Mouse (Mus musculus) granulocyte monocyte progenitor cell, adult 5-6 weeks (primary cell): ENCODE data around the gene Gm17455. TPM values are rescaled to one million over a fixed set of nuclear protein-coding genes. Genes with fewer than 3 reads are reported as not detected.

Experiments
- ATAC-seq: replicated peaks from 2 replicates; pipeline ENCODE4 v1.8.0; 2016; ENCODE audit warnings: mild to moderate bottlenecking, moderate TSS enrichment, inconsistent platforms; ENCODE audit not compliant: poor library complexity, severe bottlenecking
- total RNA-seq, 2 experiments: library from RNA; stranded (forward) in 1 of 2; stranded (reverse) in 1 of 2; fragments of 200-712, 200-1000 nt in 1 of 2; fragments of >200 nt in 1 of 2; fragmentation: Nextera tagmentation in 1 of 2; gene quantifications; 2 replicates each; pipeline ENCODE4 v1.2.3; 2014 to 2017

The Gm17455 gene
- total RNA-seq (2014; fragmentation: Nextera tagmentation) (not detected in 2 replicates), total RNA-seq (2017) (not detected in 2 replicates)

GRCm38 (mm10) chr10:60399449-60399848 is at the start of gene Gm17455:
Gene Gm17455 (plus strand): TSS chr10:60399726.
- ATAC-seq: no peak

- no peak for ATAC-seq
These were observed 49.3 kb upstream of the Gm17455 start for GRCm38 (mm10) chr10:60350077-60350804.

GRCm38 (mm10) chr10:60350805-60351167 is 48.7 kb upstream of the Gm17455 start:
- ATAC-seq: no peak

- no peak for ATAC-seq
These were observed 48.3 kb upstream of the Gm17455 start for GRCm38 (mm10) chr10:60351248-60351647.

GRCm38 (mm10) chr10:60351761-60352455 is 47.6 kb upstream of the Gm17455 start:
- peak; percentile 24 for ATAC-seq

- ATAC-seq: no peak
These were observed 46.1 kb upstream of the Gm17455 start for GRCm38 (mm10) chr10:60353241-60354002.

GRCm38 (mm10) chr10:60354003-60354325 is 45.6 kb upstream of the Gm17455 start:
- no peak for ATAC-seq

GRCm38 (mm10) chr10:60354881-60355677 is 44.4 kb upstream of the Gm17455 start:
- ATAC-seq: no peak

GRCm38 (mm10) chr10:60357441-60357840 is 42.1 kb upstream of the Gm17455 start:
- no peak for ATAC-seq

GRCm38 (mm10) chr10:60357901-60358300 is 41.6 kb upstream of the Gm17455 start:
- no peak for ATAC-seq

- ATAC-seq: no peak
These were observed 40.8 kb upstream of the Gm17455 start for GRCm38 (mm10) chr10:60358776-60359175.

GRCm38 (mm10) chr10:60361615-60362309 is 37.8 kb upstream of the Gm17455 start:
- no peak for ATAC-seq

- ATAC-seq: peak; percentile 24; the same call in 1 of the 2 replicates
These were observed 37.3 kb upstream of the Gm17455 start for GRCm38 (mm10) chr10:60362310-60362628.

GRCm38 (mm10) chr10:60363426-60363825 is 36.1 kb upstream of the Gm17455 start:
- ATAC-seq: no peak

GRCm38 (mm10) chr10:60367145-60367544 is 32.4 kb upstream of the Gm17455 start:
- ATAC-seq: peak; percentile 44

- ATAC-seq: 0 out of 2 replicates have a peak, but pooled peaks have one; percentile 5
These were observed 31.6 kb upstream of the Gm17455 start for GRCm38 (mm10) chr10:60367904-60368303.

- peak; percentile 52 for ATAC-seq
These were observed 30.1 kb upstream of the Gm17455 start for GRCm38 (mm10) chr10:60369405-60369804.

- no peak for ATAC-seq
These were observed 29.4 kb upstream of the Gm17455 start for GRCm38 (mm10) chr10:60370098-60370497.

GRCm38 (mm10) chr10:60370601-60371061 is 28.9 kb upstream of the Gm17455 start:
- peak; percentile 15 for ATAC-seq
